Mouse (Mus musculus): ENCODE results near the gene Tenm4. TPM values are rescaled to one million over a fixed set of nuclear protein-coding genes. Genes with fewer than 3 reads are reported as not detected.

The Tenm4 gene
- polyA plus RNA-seq, 1 experiment from 2014 or later, result 49.9 TPM

GRCm38 (mm10) chr7:96562890-96563289 is 391.8 kb downstream of the Tenm4 start:
- WGBS, result 22% methylated on average over 3 of the region's 3 CpGs
- Histone ChIP-seq H3K4me2 (replicated peaks) (no peak overlapping the region), H3K9me3 (0 out of 2 replicates have a peak, but pooled peaks cover under 1% of the 10 kb centered on the region), H3K4me3 (no peak overlapping the region), H3K9ac (no peak overlapping the region), H3K36me3 (no peaks in the 10 kb centered on the region), H3K27ac (no peak overlapping the region), H3K27me3 (peaks cover 24% of the 10 kb centered on the region), H3K4me1 (peaks cover 35% of the 10 kb centered on the region)
- ATAC-seq (ENCODE audit: low FRiP score, low read depth), result no peak

GRCm38 (mm10) chr7:96563329-96564065 is 392.5 kb downstream of the Tenm4 start:
- WGBS, result 56% methylated on average over 3 of the region's 3 CpGs
- H3K27me3 ChIP-seq, result peaks cover 27% of the 10 kb centered on the region
- no peak overlapping the region for H3K9ac ChIP-seq
- H3K4me3 ChIP-seq, result no peak overlapping the region
- no peak overlapping the region for H3K4me2 ChIP-seq (replicated peaks)
- H3K4me1 ChIP-seq, result peaks cover 35% of the 10 kb centered on the region
- no peaks in the 10 kb centered on the region for H3K36me3 ChIP-seq
- ATAC-seq (ENCODE audit: low FRiP score, low read depth), result no peak
- no peaks in the 10 kb centered on the region for H3K9me3 ChIP-seq
- no peak overlapping the region for H3K27ac ChIP-seq

GRCm38 (mm10) chr7:96565806-96566205 is 394.8 kb downstream of the Tenm4 start:
- Histone ChIP-seq H3K4me1 (peaks cover 35% of the 10 kb centered on the region), H3K9ac (no peak overlapping the region), H3K9me3 (no peaks in the 10 kb centered on the region), H3K27ac (no peak overlapping the region), H3K4me2 (replicated peaks) (no peak overlapping the region), H3K27me3 (peaks cover 27% of the 10 kb centered on the region), H3K4me3 (no peak overlapping the region), H3K36me3 (no peaks in the 10 kb centered on the region)
- no peak for ATAC-seq (ENCODE audit: low FRiP score, low read depth)
- 27% methylated on average over 4 of the region's 4 CpGs for WGBS

GRCm38 (mm10) chr7:96566260-96566659 is 395.2 kb downstream of the Tenm4 start:
- Histone ChIP-seq H3K4me2 (replicated peaks) (no peak overlapping the region), H3K36me3 (no peaks in the 10 kb centered on the region), H3K4me1 (peaks cover 35% of the 10 kb centered on the region), H3K27ac (no peak overlapping the region), H3K9ac (no peak overlapping the region), H3K9me3 (no peaks in the 10 kb centered on the region), H3K4me3 (no peak overlapping the region), H3K27me3 (peaks cover 26% of the 10 kb centered on the region)
- WGBS, result 59% methylated on average over 4 of the region's 4 CpGs
- ATAC-seq (ENCODE audit: low FRiP score, low read depth), result no peak

GRCm38 (mm10) chr7:96568034-96568433 is 397.0 kb downstream of the Tenm4 start:
- no peak for ATAC-seq (ENCODE audit: low FRiP score, low read depth)
- H3K27me3 ChIP-seq, result peaks cover 22% of the 10 kb centered on the region
- no peaks in the 10 kb centered on the region for H3K9me3 ChIP-seq
- H3K4me1 ChIP-seq, result peaks cover 29% of the 10 kb centered on the region
- no peak overlapping the region for H3K27ac ChIP-seq
- no peak overlapping the region for H3K9ac ChIP-seq
- H3K4me3 ChIP-seq, result no peak overlapping the region
- no peaks in the 10 kb centered on the region for H3K36me3 ChIP-seq
- 88% methylated on average over 3 of the region's 3 CpGs for WGBS
- H3K4me2 ChIP-seq (replicated peaks), result no peak overlapping the region

- ATAC-seq (ENCODE audit: low FRiP score, low read depth), result no peak
- peaks cover 22% of the 10 kb centered on the region for H3K27me3 ChIP-seq
- peaks cover 39% of the 10 kb centered on the region for H3K4me1 ChIP-seq
- H3K9ac ChIP-seq, result no peak overlapping the region
- no peak overlapping the region for H3K4me2 ChIP-seq (replicated peaks)
- no peaks in the 10 kb centered on the region for H3K9me3 ChIP-seq
- H3K27ac ChIP-seq, result no peak overlapping the region
- H3K36me3 ChIP-seq, result no peaks in the 10 kb centered on the region
- no peak overlapping the region for H3K4me3 ChIP-seq
These were observed 399.9 kb downstream of the Tenm4 start for GRCm38 (mm10) chr7:96570965-96571364.

GRCm38 (mm10) chr7:96572995-96573394 is 401.9 kb downstream of the Tenm4 start:
- H3K4me3 ChIP-seq, result no peak overlapping the region
- peaks cover 4% of the 10 kb centered on the region for H3K27me3 ChIP-seq
- no peak for ATAC-seq (ENCODE audit: low FRiP score, low read depth)
- H3K36me3 ChIP-seq, result no peaks in the 10 kb centered on the region
- no peak overlapping the region for H3K9ac ChIP-seq
- H3K9me3 ChIP-seq, result no peaks in the 10 kb centered on the region
- H3K4me2 ChIP-seq (replicated peaks), result no peak overlapping the region
- 92% methylated on average over 7 of the region's 7 CpGs for WGBS
- peaks cover 48% of the 10 kb centered on the region for H3K4me1 ChIP-seq
- no peak overlapping the region for H3K27ac ChIP-seq

GRCm38 (mm10) chr7:96575202-96575650 is 404.2 kb downstream of the Tenm4 start:
- Histone ChIP-seq H3K9ac (no peak overlapping the region), H3K4me2 (replicated peaks) (0 out of 2 replicates have a peak overlapping the region, but pooled peaks have one; percentile 15), H3K9me3 (no peaks in the 10 kb centered on the region), H3K4me1 (peaks cover 48% of the 10 kb centered on the region), H3K4me3 (no peak overlapping the region), H3K36me3 (no peaks in the 10 kb centered on the region), H3K27me3 (no peaks in the 10 kb centered on the region), H3K27ac (peak overlapping the region; percentile 87)
- WGBS, result 18% methylated on average over 7 of the region's 7 CpGs
- peak; percentile 91 for ATAC-seq (ENCODE audit: low FRiP score, low read depth)

GRCm38 (mm10) chr7:96582752-96583151 is 411.7 kb downstream of the Tenm4 start:
- H3K36me3 ChIP-seq, result no peaks in the 10 kb centered on the region
- no peak overlapping the region for H3K27ac ChIP-seq
- H3K4me2 ChIP-seq (replicated peaks), result no peak overlapping the region
- no peaks in the 10 kb centered on the region for H3K9me3 ChIP-seq
- WGBS, result 37% methylated on average over 6 of the region's 6 CpGs
- H3K4me3 ChIP-seq, result no peak overlapping the region
- H3K4me1 ChIP-seq, result peaks cover 20% of the 10 kb centered on the region
- no peak overlapping the region for H3K9ac ChIP-seq
- no peaks in the 10 kb centered on the region for H3K27me3 ChIP-seq
- ATAC-seq (ENCODE audit: low FRiP score, low read depth), result no peak

GRCm38 (mm10) chr7:96587403-96587802 is 416.4 kb downstream of the Tenm4 start:
- Histone ChIP-seq H3K27me3 (no peaks in the 10 kb centered on the region), H3K4me1 (peaks cover 24% of the 10 kb centered on the region), H3K9me3 (no peaks in the 10 kb centered on the region), H3K9ac (no peak overlapping the region), H3K4me2 (replicated peaks) (no peak overlapping the region), H3K36me3 (no peaks in the 10 kb centered on the region), H3K4me3 (no peak overlapping the region), H3K27ac (no peak overlapping the region)
- no peak for ATAC-seq (ENCODE audit: low FRiP score, low read depth)

- H3K27me3 ChIP-seq, result no peaks in the 10 kb centered on the region
- peaks cover 28% of the 10 kb centered on the region for H3K4me1 ChIP-seq
- ATAC-seq (ENCODE audit: low FRiP score, low read depth), result peak; percentile 22; the same call in 1 of the 2 replicates
- H3K36me3 ChIP-seq, result no peaks in the 10 kb centered on the region
- no peaks in the 10 kb centered on the region for H3K9me3 ChIP-seq
- H3K4me2 ChIP-seq (replicated peaks), result no peak overlapping the region
- WGBS, result 51% methylated on average over 6 of the region's 6 CpGs
- H3K27ac ChIP-seq, result no peak overlapping the region
- H3K4me3 ChIP-seq, result no peak overlapping the region
- no peak overlapping the region for H3K9ac ChIP-seq
These were observed 417.5 kb downstream of the Tenm4 start for GRCm38 (mm10) chr7:96588567-96588966.

- no peaks in the 10 kb centered on the region for H3K36me3 ChIP-seq
- H3K27me3 ChIP-seq, result no peaks in the 10 kb centered on the region
- H3K27ac ChIP-seq, result no peak overlapping the region
- H3K9me3 ChIP-seq, result no peaks in the 10 kb centered on the region
- peaks cover 20% of the 10 kb centered on the region for H3K4me1 ChIP-seq
- ATAC-seq (ENCODE audit: low FRiP score, low read depth), result no peak
- H3K4me3 ChIP-seq, result no peak overlapping the region
- H3K9ac ChIP-seq, result no peak overlapping the region
- no peak overlapping the region for H3K4me2 ChIP-seq (replicated peaks)
- WGBS, result 56% methylated on average over 9 of the region's 9 CpGs
These were observed 424.7 kb downstream of the Tenm4 start for GRCm38 (mm10) chr7:96595535-96596295.

Measured in limb, embryonic 13.5 days (tissue).